Mouse (Mus musculus) liver, adult (tissue): ENCODE measurements at regions not wholly inside any gene's neighbourhood (a gene's known extent, or its start where the extent isn't known, plus 50 kb on each side); places are given as distances from the start of the nearest gene placed in this dataset.
A peak's percentile ranks its signal among the peaks of the same experiment; 100 is the strongest.

Source experiments
- GATA4 ChIP-seq: IDR thresholded peaks from 2 replicates; pipeline ENCODE4 v1.6.1; 2014; ENCODE audit warnings: mild to moderate bottlenecking, low read length; ENCODE audit not compliant: insufficient replicate concordance

DNA sequence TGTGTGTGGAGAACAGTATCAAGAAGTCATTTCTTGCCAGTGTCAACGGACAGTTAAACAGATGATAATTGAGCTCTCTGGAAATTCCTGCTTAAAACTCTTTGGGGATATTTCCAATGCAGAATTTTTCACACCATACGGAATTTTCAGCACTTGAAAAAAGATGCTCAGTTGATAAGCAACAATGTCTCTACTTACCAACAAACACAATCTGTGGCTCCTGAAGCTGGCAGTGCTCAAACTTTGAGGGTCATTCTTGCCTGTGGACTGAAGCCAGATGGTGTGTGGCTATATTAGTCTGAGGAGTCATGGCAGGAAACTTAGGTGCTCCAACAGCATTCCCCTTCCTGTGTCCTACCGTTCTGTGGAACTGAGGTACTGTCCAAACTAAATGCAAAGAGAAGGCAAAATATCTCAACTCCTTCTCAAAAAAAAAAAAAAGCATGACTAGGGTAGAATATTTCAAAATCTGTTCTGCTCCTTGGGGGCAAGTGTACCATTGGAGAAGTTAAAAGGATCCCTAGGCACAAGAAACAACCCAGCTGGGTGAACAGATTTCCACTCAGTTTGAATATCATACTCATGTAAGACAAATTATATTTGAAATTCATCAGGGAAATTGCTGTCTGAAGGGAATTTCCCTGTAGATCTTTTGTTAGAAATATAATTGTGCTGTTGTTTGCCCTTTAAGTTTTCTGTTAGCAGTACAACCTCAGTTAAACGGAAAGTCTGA, 160.1 kb upstream of the Marcks start:
- TF ChIP-seq GATA4, result no peak

GRCm38 (mm10) chr10:37294231-37294630, 155.5 kb upstream of the Marcks start:
- TF ChIP-seq GATA4, result no peak

GRCm38 (mm10) chr10:37293292-37293691, 154.6 kb upstream of the Marcks start:
- TF ChIP-seq GATA4, result no peak

DNA sequence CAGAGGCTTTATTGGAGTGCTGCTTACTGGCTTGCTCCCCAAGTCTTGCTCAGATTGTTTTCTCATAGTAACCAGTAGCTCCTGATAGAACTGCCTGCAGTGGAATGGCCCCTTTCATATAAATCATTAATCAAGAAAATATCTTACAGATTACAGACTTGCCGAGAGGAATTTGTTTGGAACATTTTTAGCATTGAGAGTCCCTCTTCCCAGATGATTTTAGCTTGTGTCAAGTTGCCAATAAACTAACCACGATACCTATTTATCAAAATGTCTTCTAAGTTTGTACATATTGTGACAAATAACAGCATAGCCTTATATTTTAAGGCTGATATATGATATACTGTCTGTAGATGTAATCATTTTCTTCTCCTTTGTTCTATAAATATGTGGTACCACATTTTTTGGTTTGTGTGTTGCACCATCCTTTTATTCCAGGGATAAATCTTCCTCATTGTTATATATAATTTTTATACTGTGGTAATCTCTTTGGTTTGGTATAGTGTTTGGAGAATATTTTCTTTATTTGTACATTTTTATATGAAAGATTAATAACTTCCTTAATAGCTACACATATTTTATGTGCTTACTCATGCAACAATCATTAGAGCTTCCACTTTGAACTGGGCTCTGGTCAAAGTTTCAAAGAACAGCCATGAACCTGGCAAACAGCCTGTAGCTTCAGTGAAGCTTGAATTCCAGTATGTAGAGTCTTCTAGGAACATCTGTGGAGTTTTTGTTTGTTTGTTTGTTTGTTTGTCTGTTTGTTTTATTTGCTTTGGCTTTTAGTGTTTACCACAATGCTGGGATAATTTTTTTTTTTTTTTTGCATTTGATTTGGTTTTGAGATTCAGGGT, 153.1 kb upstream of the Marcks start:
- TF ChIP-seq GATA4, result no peak

GRCm38 (mm10) chr10:37289964-37290704, 151.4 kb upstream of the Marcks start:
- TF ChIP-seq GATA4, result no peak

- no peak for TF ChIP-seq GATA4
Observed at GRCm38 (mm10) chr10:37286305-37286704, 147.6 kb upstream of the Marcks start.

DNA sequence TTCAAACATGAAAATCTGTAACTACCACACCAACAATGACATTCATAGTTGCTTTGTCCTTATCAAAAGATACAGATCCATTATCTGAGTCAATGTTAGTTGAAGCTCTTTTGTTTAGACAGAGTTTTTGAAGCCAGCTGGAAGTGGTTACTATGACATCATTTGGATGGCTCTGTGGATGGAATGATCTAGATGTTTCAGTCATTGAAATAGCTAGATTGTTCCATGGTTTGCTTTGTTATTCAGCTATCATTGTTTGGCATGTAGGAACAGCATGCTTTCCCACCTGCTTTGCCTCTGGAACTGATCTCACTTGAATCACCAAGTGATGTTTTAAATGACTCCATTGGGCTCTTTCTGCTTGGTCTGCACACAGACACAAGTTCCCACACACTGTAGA, 144.2 kb upstream of the Marcks start:
- TF ChIP-seq GATA4, result no peak

GRCm38 (mm10) chr10:37280823-37281222, 142.1 kb upstream of the Marcks start:
- no peak for TF ChIP-seq GATA4

DNA sequence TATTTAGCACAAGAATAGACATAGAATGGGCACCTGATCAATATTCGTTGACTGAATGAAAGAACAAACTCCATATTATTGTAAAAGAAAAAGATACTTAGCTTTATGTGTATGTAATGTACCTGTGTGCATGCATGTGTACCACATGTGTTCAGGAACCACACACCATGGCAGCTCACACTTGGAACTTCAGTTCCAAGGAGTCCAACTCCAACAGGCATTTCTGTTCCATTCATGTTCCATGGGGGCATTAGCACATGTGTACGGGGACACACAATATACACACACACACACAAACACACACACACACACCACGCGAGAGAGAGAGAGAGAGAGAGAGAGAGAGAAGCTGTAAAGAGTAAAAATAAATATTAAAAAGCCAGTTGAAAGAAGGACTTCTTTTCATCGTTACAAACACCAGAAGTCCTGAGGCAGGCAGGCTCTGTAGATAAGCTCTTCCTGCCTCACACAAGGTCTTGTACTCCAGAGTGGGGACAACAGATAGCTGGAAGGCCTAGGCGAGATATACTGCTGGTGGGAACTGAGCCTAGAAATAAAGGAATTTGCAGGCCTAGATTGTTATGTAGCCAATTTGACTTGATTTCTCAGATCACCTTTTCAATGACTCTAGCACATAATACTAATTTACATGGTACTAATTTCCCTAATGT, 141.6 kb upstream of the Marcks start:
- peak; percentile 95 for TF ChIP-seq GATA4

DNA sequence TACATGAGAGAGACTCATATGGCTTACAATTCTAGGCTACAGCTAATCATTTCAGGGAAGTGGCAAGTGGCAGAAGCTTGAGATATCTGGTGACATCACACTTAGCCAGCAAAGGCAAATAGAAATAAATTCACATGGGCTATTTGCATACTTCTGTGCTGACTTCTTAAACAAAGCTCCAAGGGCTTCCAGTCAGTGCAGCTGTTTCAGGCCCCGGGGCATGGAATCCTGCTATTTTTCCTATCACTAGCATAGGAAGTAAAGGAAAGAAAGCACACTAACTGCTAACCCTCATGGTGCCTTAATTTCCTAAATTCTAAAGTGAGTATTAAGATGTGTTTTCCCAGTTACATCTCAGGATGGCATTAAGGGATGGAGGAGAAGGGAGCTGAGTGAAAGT, 140.6 kb upstream of the Marcks start:
- TF ChIP-seq GATA4, result no peak

DNA sequence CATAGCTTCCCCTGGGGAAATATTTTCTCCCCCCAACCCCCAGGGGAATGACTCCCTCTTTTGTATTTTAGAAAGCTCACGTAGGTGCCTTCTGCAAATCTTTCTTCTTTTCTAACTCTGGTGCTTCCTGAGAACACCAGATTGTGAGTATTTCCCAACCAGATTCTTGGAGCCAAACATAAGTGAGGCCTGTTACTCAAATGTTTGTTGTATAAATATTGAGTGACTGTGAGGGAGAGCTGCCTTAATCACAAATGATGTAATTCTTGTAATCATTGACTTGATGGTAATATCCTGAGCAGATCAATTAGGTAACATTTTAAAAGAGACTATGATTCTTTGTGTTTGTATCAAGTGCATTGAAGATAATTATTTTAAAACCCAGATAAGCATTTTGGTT, 137.1 kb upstream of the Marcks start:
- no peak for TF ChIP-seq GATA4

DNA sequence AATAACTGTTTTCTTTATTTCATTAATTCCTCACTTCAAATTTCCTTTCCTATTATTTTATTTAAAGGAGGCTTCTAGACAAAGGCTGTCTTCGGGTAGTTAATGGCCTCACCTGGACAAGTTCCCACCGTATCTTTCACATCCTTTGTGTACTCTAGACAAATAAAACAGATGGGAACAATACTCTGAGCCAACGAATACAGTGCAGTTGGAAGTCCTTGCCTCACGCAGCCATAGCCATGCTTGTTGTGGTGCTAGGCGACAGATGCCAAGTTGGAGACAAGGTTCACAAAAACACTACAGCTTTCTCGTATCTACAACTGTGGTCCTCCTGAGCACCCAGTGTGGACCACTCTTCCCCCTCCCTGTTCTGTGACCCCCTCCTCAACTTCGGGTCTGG, 136.6 kb upstream of the Marcks start:
- peak; percentile 13; the same call in 1 of the 2 replicates for TF ChIP-seq GATA4

DNA sequence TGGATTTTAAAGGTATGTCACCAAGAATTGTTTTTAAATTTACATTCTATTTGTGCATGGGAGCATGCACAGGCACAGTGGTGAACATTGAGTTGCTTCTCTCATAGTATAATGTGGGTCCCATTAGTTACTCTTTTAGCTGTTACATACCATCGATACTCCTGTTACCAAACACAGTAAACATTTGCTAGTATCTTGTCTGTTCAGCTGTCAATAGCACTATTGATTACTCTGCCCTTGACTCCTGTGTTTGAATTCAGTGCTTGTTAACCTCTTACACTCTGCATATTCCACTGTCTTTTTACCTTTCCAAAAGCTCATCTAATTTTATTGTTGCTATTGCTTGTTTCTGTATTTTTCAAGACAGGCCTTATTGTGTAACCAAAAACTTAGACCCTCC, 133.2 kb upstream of the Marcks start:
- no peak for TF ChIP-seq GATA4

DNA sequence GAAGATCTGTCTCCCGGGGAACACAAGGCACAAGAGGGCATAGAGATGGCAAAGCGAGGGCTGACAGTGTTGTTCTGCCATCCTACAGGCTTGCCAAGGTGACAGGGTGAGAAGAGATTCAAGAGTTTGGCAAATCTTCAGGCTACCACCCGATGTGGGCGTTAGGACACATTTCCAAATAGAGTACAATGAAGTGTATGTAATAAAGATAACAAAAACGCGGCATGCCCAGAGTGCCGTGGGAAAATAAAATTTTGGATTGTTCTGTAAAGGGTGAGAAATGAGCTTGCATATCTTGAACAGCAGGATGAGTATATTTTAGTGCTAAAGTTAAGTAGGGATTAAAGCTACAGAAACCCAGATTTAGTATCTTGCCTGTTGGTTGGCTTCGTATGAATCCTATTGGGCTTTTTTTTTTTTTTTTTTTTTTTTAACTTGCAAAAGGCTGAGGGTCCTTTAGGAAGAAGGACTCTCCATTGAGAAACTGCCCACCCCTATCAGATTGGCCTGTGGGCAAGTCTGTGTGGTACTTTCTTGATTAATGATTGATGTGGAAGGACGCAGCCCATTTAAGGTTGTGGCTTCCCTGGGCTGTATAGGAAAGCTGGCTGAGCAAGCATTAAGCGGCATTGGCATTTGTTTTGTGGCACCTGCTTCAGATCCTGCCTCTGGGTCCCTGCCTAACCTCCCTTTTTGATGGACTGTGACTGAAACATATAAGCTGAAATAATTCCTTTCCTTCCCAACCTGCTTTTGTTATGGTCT, 131.7 kb upstream of the Marcks start:
- TF ChIP-seq GATA4, result no peak
